Mouse (Mus musculus) CH12.LX (cell line): ENCODE data around the gene Gli2. TPM values are rescaled to one million over a fixed set of nuclear protein-coding genes. Genes with fewer than 3 reads are reported as not detected.

Experiments used
- DNase-seq: peaks from one replicate; pipeline ENCODE4 v3.0.0-alpha.2; 2013; ENCODE audit errors: extremely low read depth
- H3K27ac ChIP-seq: 2 replicates; pipeline ENCODE4 v1.5.1; 2012; ENCODE audit warnings: low read depth, mild to moderate bottlenecking, control low read depth, moderate library complexity; ENCODE audit not compliant: insufficient read depth
- H3K27me3 ChIP-seq: replicated peaks from 2 replicates; pipeline ENCODE3; 2012; ENCODE audit warnings: inconsistent platforms
- H3K36me3 ChIP-seq, 2 experiments: replicated peaks in 1 of 2; 2 replicates each; pipeline versions ENCODE3 to v1.6.1; 2012; ENCODE audit warnings: inconsistent platforms in 1 of 2, low read length in 1 of 2, mild to moderate bottlenecking in 1 of 2, mixed read lengths in 1 of 2, moderate library complexity in 1 of 2; ENCODE audit not compliant: control insufficient read depth in 1 of 2, insufficient read depth in 1 of 2
- H3K4me1 ChIP-seq, 2 experiments: 2 replicates each; pipeline ENCODE4 v1.6.1; 2012; ENCODE audit warnings: inconsistent platforms in 1 of 2, moderate library complexity in 1 of 2; ENCODE audit not compliant: insufficient read depth in 2 of 2, control insufficient read depth in 1 of 2
- H3K4me2 ChIP-seq: 2 replicates; pipeline ENCODE4 v1.6.1; 2012; ENCODE audit warnings: low read depth, mild to moderate bottlenecking, control low read depth; ENCODE audit not compliant: poor library complexity, insufficient read depth, severe bottlenecking
- H3K4me3 ChIP-seq, 3 experiments: fragments of 150-350 bp in 1 of 3; sonication (generic) in 1 of 3; replicated peaks in 1 of 3; 2 replicates each; pipeline versions ENCODE3 to v1.5.1; 2011 to 2012; ENCODE audit warnings: low read depth in 2 of 3, low read length in 2 of 3, mild to moderate bottlenecking in 2 of 3, moderate library complexity in 2 of 3, control low read depth in 1 of 3, improper control_type of control experiment in 1 of 3, inconsistent platforms in 1 of 3, mixed read lengths in 1 of 3; ENCODE audit not compliant: poor library complexity in 1 of 3
- H3K79me2 ChIP-seq: replicated peaks from 2 replicates; pipeline ENCODE4 v1.6.1; 2012; ENCODE audit warnings: mild to moderate bottlenecking, moderate library complexity; ENCODE audit not compliant: control insufficient read depth, poor library complexity, insufficient read depth, severe bottlenecking; ENCODE audit errors: extremely low read depth
- H3K9ac ChIP-seq: 2 replicates; pipeline ENCODE4 v1.6.1; 2012; ENCODE audit warnings: low read depth, mild to moderate bottlenecking, control low read depth, moderate library complexity; ENCODE audit not compliant: insufficient read depth
- H3K9me3 ChIP-seq: replicated peaks from 2 replicates; pipeline ENCODE3; 2012; ENCODE audit warnings: low read length, inconsistent platforms, mixed read lengths
- CHD1 ChIP-seq: IDR thresholded peaks from 2 replicates; pipeline ENCODE4 v1.6.1; 2012; ENCODE audit warnings: low read depth, low read length, improper control_type of control experiment, inconsistent platforms
- CHD2 ChIP-seq: IDR thresholded peaks from 2 replicates; pipeline ENCODE4 v1.6.1; 2011; ENCODE audit warnings: low read length, improper control_type of control experiment
- CTCF ChIP-seq, 2 experiments: IDR thresholded peaks in 1 of 2; conservative IDR thresholded peaks in 1 of 2; 2 replicates each; pipeline ENCODE4 v1.5.1; 2011 to 2012; ENCODE audit warnings: low read depth in 2 of 2, low read length in 2 of 2, improper control_type of control experiment in 1 of 2, inconsistent platforms in 1 of 2, mild to moderate bottlenecking in 1 of 2, moderate library complexity in 1 of 2
- ETS1 ChIP-seq: conservative IDR thresholded peaks from 2 replicates; pipeline ENCODE4 v1.6.1; 2012; ENCODE audit warnings: low read depth, mild to moderate bottlenecking, inconsistent platforms, low read length, improper control_type of control experiment, moderate library complexity
- GABPA ChIP-seq: IDR thresholded peaks from 2 replicates; pipeline ENCODE4 v1.6.1; 2012; ENCODE audit warnings: low read depth, low read length, improper control_type of control experiment, inconsistent platforms; ENCODE audit not compliant: insufficient replicate concordance
- HCFC1 ChIP-seq: IDR thresholded peaks from 2 replicates; pipeline ENCODE4 v1.6.1; 2012; ENCODE audit warnings: low read depth, mild to moderate bottlenecking, inconsistent platforms, low read length, improper control_type of control experiment
- JUN ChIP-seq: IDR thresholded peaks from 2 replicates; pipeline ENCODE4 v1.6.1; 2011; ENCODE audit warnings: low read depth, mild to moderate bottlenecking, low read length, improper control_type of control experiment, moderate library complexity; ENCODE audit not compliant: insufficient read depth
- JUND ChIP-seq: conservative IDR thresholded peaks from 2 replicates; pipeline ENCODE4 v1.6.1; 2011; ENCODE audit warnings: low read depth, low read length, improper control_type of control experiment
- MAFK ChIP-seq: IDR thresholded peaks from 2 replicates; pipeline ENCODE4 v1.6.1; 2011; ENCODE audit warnings: low read length, improper control_type of control experiment; ENCODE audit not compliant: insufficient replicate concordance
- MAX ChIP-seq: IDR thresholded peaks from 2 replicates; pipeline ENCODE4 v1.6.1; 2011; ENCODE audit warnings: low read length, improper control_type of control experiment
- MEF2A ChIP-seq: IDR thresholded peaks from 2 replicates; pipeline ENCODE4 v1.6.1; 2014; ENCODE audit warnings: low read depth, mild to moderate bottlenecking, inconsistent platforms, low read length, improper control_type of control experiment, borderline replicate concordance
- NELFE ChIP-seq: IDR thresholded peaks from 2 replicates; pipeline ENCODE4 v1.6.1; 2011; ENCODE audit warnings: low read depth, low read length, improper control_type of control experiment
- POLR2A ChIP-seq: IDR thresholded peaks from 2 replicates; pipeline ENCODE4 v1.6.1; 2011; ENCODE audit warnings: low read depth, mild to moderate bottlenecking, improper control_type of control experiment, low read length
- POLR2AphosphoS2 ChIP-seq: IDR thresholded peaks from 2 replicates; pipeline ENCODE4 v1.6.1; 2011; ENCODE audit warnings: low read depth, low read length, improper control_type of control experiment
- RAD21 ChIP-seq: IDR thresholded peaks from 2 replicates; pipeline ENCODE4 v1.6.1; 2011; ENCODE audit warnings: low read depth, mild to moderate bottlenecking, low read length, improper control_type of control experiment, moderate library complexity
- UBTF ChIP-seq: IDR thresholded peaks from 2 replicates; pipeline ENCODE4 v1.6.1; 2012; ENCODE audit warnings: low read depth, mild to moderate bottlenecking, inconsistent platforms, low read length, improper control_type of control experiment, moderate library complexity
- USF1 ChIP-seq: IDR thresholded peaks from 2 replicates; pipeline ENCODE4 v1.6.1; 2014; ENCODE audit warnings: low read depth, mild to moderate bottlenecking, inconsistent platforms, low read length, improper control_type of control experiment
- USF2 ChIP-seq: conservative IDR thresholded peaks from 2 replicates; pipeline ENCODE4 v1.6.1; 2011; ENCODE audit warnings: low read depth, low read length, improper control_type of control experiment
- ZKSCAN1 ChIP-seq: IDR thresholded peaks from 2 replicates; pipeline ENCODE4 v1.6.1; 2012; ENCODE audit warnings: low read depth, inconsistent platforms, low read length, improper control_type of control experiment, borderline replicate concordance
- dilution Hi-C: fragments of 300-500 bp; cut with MboI; formaldehyde crosslinking; loops from 2 replicates; pipeline ENCODE4 v1.14.3; 2020; ENCODE audit warnings: low sequenced_read_pairs; ENCODE audit not compliant: extremely low pct_unique_long_range_greater_than_20kb, extremely low pct_ligation_motif_present
- in situ Hi-C: fragments of 300-500 bp; cut with MboI; formaldehyde crosslinking; loops from 3 replicates; pipeline ENCODE4 v1.14.3; 2019; ENCODE audit warnings: low sequenced_read_pairs, low pct_ligation_motif_present, low pct_unique_long_range_greater_than_20kb, mixed read lengths
- polyA plus RNA-seq: library from polyadenylated mRNA; unstranded; fragments of >175 nt; gene quantifications from 2 replicates; pipeline ENCODE4 v1.2.1, GENCODE M21; 2012; ENCODE audit warnings: low read depth; ENCODE audit not compliant: insufficient read length
- total RNA-seq, 2 experiments: library from RNA; depleted of rRNA; stranded (reverse); fragments of 300-350 nt in 1 of 2; fragments of >200 nt in 1 of 2; gene quantifications; 2 replicates each; pipeline ENCODE4 v1.2.3; 2012 to 2014

Gli2 gene
- total and polyA plus RNA-seq, 3 experiments, result not detected

GRCm38 (mm10) chr1:118904909-118905308, 148.5 kb downstream of the Gli2 start:
- H3K4me1 ChIP-seq, result no peaks in the 10 kb centered on the region
- H3K4me2 ChIP-seq, result no peak overlapping the region
- no peak overlapping the region for H3K27ac ChIP-seq
- H3K9ac ChIP-seq, result no peak overlapping the region
- in situ Hi-C loops (no loop called here), dilution Hi-C loops (no loop called here)
- H3K9me3 ChIP-seq, result peaks cover 97% of the 10 kb centered on the region
- H3K27me3 ChIP-seq, result no peaks in the 10 kb centered on the region
- no peak for DNase-seq
- H3K36me3 ChIP-seq, result no peaks in the 10 kb centered on the region
- no peak for TF ChIP-seq CHD2
- TF ChIP-seq POLR2AphosphoS2, result no peak
- TF ChIP-seq MAFK, result no peak
- TF ChIP-seq USF1, result no peak
- no peak for TF ChIP-seq POLR2A
- no peak for TF ChIP-seq UBTF
- no peak for TF ChIP-seq HCFC1
- no peak for TF ChIP-seq NELFE
- no peak for TF ChIP-seq CHD1
- no peak for TF ChIP-seq ETS1
- no peak for TF ChIP-seq CTCF (conservative IDR thresholded peaks at IDR 0.05 in 1 of 2, IDR thresholded peaks at IDR 0.05 in 1 of 2; ENCODE audit: low read depth in 2 of 2, low read length in 2 of 2)
- no peak for TF ChIP-seq RAD21
- TF ChIP-seq JUN, result no peak
- no peak for TF ChIP-seq USF2
- TF ChIP-seq JUND, result no peak
- TF ChIP-seq MEF2A, result no peak
- no peak for TF ChIP-seq MAX
- TF ChIP-seq ZKSCAN1, result no peak
- no peaks in the 10 kb centered on the region for H3K79me2 ChIP-seq
- no peak overlapping the region for H3K4me3 ChIP-seq

GRCm38 (mm10) chr1:118904431-118904830, 149.0 kb downstream of the Gli2 start:
- no peak for DNase-seq
- H3K27me3 ChIP-seq, result no peaks in the 10 kb centered on the region
- H3K9me3 ChIP-seq, result peaks cover 97% of the 10 kb centered on the region
- H3K4me1 ChIP-seq, result no peaks in the 10 kb centered on the region
- in situ Hi-C loops, result no loop called here
- no peak overlapping the region for H3K4me3 ChIP-seq
- no peak overlapping the region for H3K9ac ChIP-seq
- no peak for TF ChIP-seq GABPA
- H3K36me3 ChIP-seq, result no peaks in the 10 kb centered on the region
- dilution Hi-C loops, result no loop called here
- no peaks in the 10 kb centered on the region for H3K79me2 ChIP-seq
- H3K27ac ChIP-seq, result no peak overlapping the region
- no peak overlapping the region for H3K4me2 ChIP-seq
